Mouse (Mus musculus): ENCODE measurements around the gene Chordc1. TPM values are rescaled to one million over a fixed set of nuclear protein-coding genes. Genes with fewer than 3 reads are reported as not detected.
A peak's percentile ranks its signal among the peaks of the same experiment; 100 is the strongest.
"Not testable (repeated sequence)": the region's sequence is repeated elsewhere in the genome, so short reads cannot be mapped to it uniquely, and the experiment has no call there.

Chordc1 gene
- 11.4 and 22.2 TPM in 2 replicates for polyA plus RNA-seq (2012; rRNA removed)

DNA sequence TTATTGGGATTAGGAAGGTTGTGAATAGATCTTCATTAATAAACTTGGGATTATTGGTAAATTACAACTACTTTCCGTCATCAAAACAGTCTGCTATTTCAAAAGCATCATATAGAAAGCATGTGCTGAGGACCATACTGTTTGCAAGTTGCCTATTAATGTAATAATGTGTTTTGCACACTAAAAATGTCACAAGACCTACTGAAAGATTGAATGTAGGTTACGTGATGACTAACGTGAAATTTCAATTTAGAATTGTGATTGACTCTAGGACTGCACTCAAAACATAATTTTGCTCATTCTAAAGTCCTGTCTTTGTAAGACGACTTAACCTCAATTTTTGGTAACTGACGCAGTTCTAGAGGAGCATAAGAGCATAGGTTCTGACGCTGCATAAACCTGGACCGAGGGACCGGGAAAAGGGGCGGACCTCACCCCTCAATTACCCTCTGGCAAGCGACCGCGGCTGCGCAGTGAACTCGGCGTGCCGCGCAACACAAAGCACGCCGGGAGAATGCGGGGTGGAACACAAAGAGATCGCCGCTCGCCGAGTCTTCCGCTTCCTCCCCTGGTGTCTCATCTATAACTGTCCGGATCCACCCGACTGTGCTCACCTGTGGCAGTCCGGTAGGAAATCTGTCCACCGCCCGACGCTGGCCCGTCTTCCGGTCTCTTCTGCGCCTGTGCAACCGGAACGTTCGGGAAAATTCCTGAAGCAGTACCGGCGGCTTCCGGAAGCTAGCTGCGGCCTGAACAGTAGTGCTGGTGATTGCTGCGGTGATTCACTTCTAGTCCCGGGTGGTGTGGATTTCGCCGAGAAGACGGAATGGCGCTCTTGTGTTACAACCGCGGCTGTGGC lies at the start of gene Chordc1:
Gene Chordc1 (plus strand): TSS at position 555 of the 859 bp plus-strand sequence.
- DNase-seq (ENCODE audit: low read depth, low spot score): peak; percentile 88
- WGBS: 2% methylated on average over 49 of the region's 49 CpGs

DNA sequence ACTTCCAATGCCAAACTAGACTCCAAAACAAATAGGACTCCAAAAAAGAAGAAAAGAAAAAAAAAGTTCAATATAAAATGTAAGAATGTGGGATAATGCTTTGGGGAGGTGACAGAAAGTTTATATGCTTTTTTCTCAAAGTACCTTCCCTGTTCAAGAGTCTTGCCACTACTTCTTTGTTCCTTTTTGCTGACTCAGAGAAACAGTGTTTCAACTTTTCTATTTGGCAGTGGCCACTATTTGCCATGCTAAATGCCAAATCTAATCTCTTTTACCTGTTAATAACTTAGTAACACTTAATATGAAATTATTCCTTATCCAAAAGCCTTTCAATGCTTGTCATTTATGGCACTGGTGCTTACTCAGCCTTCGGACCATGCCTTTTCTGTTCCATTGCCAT lies 16.0 kb upstream of the Chordc1 start:
- no peak for DNase-seq (ENCODE audit: low read depth, low spot score)
- 86% methylated on average over 1 of the region's 1 CpGs for WGBS

DNA sequence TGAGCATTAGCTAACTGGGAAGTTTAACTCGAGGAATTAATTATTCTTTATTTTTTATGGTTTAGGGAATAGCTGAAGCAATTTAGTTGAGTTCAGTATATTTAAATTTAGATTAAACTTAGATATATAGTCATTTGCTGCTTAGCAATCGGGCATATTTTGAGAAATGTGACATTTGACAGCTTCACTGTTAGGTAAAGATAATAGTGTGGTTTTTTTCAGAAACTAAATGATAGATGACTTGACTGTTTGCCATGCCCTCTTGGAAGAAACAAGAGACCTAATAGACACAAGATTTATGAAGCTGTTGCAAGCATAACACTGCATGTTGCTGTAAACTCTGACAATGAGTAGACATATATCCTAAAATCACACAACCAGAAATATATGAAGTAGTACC lies 15.1 kb upstream of the Chordc1 start:
- WGBS: 43% methylated on average over 2 of the region's 2 CpGs
- DNase-seq (ENCODE audit: low read depth, low spot score): no peak

DNA sequence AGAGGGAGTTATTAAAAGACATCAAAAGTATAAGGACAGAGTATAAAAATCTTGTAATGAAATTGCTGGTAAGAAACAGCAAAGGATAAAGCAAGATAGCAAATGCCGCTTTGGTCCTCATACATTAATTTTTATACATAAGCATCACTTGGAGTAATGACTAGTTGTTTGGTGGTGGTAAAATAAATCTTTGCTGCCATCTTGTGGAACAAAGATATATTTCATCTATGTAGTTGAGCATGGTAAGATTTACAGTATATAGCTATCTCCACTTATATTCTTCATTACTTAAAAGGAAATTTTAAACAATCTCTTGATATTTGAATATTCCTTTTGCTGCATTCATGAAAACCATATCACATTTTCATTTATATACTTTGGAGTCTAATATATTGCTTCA lies 14.4 kb upstream of the Chordc1 start:
- DNase-seq (ENCODE audit: low read depth, low spot score): no peak
- WGBS: 54% methylated on average over 1 of the region's 1 CpGs

DNA sequence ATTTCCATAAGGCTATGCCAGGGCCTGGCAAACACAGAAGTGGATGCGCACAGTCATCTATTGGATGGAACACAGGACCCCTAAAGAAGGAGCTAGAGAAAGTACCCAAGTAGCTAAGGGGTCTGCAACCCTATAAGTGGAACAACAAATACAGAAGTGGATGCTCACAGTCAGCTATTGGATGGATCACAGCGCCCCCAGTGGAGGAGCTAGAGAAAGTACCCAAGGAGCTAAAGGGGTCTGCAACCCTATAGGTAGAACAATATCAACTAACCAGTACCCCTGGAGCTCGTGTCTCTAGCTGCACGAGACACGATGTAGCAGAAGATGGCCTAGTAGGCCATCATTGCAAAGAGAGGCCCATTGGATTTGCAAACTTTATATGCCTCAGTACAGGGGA lies 13.2 kb upstream of the Chordc1 start:
- WGBS: 36% methylated on average over 5 of the region's 5 CpGs

DNA sequence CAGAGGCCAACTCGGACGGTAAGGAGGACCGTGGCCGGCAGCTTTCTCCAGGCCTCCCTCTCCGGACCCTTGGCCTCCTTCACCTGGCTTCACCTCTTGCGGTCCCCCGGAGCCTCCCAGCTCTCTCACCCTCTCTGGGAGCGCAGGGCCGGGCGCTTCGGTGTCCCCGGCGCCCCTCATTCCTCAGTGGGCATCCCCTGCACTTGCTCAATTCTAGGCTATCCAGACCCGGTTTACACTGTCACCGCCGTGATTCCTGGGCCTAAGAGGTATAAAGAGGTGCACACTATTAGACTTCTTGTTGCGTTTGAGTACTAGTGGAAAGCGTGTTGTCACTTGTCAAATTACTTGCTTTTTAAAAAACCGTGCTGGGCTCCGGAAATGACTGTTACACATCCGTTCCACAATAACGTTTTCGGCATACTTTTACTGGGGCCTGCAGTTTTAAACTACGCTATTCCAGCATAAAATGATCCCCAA lies 558 bp downstream of the Chordc1 start:
- DNase-seq (ENCODE audit: low read depth, low spot score): no peak
- under 1% methylated on average over 24 of the region's 24 CpGs for WGBS

More for the DNA sequence above, 13.2 kb upstream of the Chordc1 start:
- not testable (repeated sequence) for DNase-seq (ENCODE audit: low read depth, low spot score)

DNA sequence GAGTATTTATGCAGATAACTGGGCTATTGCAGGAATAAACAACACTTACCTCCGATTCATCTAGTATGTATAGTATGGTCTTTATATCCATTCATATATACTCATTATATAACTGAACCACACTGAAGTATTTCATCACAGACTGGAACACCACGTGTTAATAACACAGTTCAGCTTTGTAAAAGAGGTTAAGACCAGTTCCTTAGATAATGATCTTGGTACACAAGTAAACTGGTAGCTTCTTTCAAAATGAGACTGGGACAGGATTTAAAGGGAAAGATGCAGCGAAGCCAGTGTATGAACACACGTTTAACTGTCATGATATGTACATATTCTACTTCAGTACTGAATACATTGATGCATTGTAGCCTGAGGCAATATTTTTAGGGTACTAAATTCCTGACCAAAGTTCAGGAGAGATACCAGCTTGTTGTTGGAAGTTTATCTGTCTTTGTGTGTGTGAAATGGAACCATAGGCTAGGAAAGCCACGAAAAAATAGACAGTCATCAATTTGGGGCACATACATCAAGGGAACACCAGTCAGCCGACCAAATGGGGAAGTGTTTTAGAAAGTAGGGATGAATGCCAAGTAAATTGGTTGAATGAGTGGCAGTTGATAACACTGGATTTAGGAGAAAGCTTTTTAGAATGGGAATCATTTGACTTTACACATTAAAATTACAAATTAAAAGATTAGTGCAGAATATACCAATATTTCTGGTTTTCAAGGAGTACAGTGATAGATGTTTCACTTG lies 1.3 kb downstream of the Chordc1 start:
- WGBS: 11% methylated on average over 6 of the region's 6 CpGs
- no peak for DNase-seq (ENCODE audit: low read depth, low spot score)

DNA sequence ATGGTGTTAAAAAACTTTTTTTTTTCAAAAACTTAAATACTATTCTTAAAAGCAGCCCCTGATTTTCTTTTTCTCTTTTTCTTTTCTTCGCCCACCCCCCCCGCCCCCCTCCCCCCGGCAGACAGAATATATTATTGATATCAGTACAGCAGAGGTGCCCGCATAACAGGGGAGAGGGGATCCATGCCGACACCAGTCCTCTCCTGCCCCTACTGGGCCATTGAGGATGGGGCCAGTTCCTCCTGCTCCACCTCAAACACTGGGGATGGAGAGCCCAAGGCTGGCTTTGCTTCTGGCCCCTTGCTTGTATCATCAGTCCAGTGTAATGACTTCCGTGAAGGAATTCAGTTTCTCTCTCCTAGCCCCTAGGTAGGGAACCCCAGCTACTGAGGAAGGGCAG lies 6.4 kb downstream of the Chordc1 start:
- DNase-seq (ENCODE audit: low read depth, low spot score): no peak
- 88% methylated on average over 6 of the region's 6 CpGs for WGBS

DNA sequence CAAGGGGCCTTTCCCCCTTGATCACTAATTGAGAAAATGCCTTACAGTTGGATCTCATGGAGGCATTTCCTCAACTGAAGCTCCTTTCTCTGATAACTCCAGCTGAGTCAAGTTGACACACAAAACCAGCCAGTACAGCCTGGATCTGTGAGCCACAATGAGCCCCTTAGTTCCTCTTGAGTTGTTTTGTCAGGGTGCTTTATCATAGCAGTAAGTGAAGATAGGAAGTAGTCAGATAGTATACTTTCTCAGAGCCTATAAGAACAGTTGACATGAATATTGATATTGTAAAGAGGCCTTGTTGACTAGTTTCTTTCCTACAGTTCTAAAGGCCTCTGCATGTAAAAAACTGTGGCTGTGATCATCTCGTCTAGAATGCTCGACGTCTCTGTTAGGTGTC lies 28.1 kb downstream of the Chordc1 start:
- 93% methylated on average over 3 of the region's 3 CpGs for WGBS
- DNase-seq (ENCODE audit: low read depth, low spot score): no peak

Other genes starting within 250 kb of the Chordc1 start
- gene Naalad2, start 110.9 kb downstream of the Chordc1 start, polyA plus RNA-seq (2012; rRNA removed): 0.24 and 0.30 TPM in 2 replicates
- not detected in 2 replicates for gene Ubtfl1, start 112.3 kb downstream of the Chordc1 start, polyA plus RNA-seq (2012; rRNA removed)
- gene Mbd3l2, start 138.5 kb downstream of the Chordc1 start, polyA plus RNA-seq (2012; rRNA removed): not detected in 2 replicates
- 0.12 and 0.22 TPM in 2 replicates for gene Zfp558, start 186.1 kb downstream of the Chordc1 start, polyA plus RNA-seq (2012; rRNA removed)
- gene Mbd3l1, start 186.2 kb downstream of the Chordc1 start, polyA plus RNA-seq (2012; rRNA removed): not detected in 2 replicates